Mouse (Mus musculus): ENCODE measurements around the gene Zdhhc25. TPM values are rescaled to one million over a fixed set of nuclear protein-coding genes. Genes with fewer than 3 reads are reported as not detected.

Zdhhc25 gene
- not detected for polyA plus RNA-seq (2015; fragmentation: Illumina TruSeq; extraction: RNeasy Lipid Tissue Mini Kit (QIAGEN cat#74804); ENCODE audit: insufficient read depth, low read depth, low replicate concordance)

DNA sequence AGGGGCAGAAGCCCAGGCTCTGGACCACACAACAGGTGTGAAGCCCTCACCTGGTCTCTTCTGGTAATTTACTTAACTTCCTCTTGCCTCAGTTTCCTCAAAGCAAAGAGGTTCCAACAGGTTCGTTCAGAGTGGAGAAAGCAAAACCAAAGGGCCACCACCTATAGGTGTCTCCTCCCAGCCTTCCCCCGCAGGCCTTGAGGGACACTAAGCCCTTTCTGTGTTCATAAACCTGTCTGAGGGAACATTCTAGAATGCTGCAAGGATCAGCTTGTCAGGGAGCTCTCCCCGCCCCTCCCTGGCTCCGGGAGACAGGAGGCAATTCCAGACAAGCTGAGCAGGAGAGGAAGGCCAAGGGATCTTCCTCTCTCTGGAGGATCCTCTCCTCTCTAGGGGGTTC lies at the start of gene Zdhhc25:
TSS of gene Zdhhc25 (plus strand) at position 301 of the 400 bp plus-strand sequence.

Other genes starting within 250 kb of the Zdhhc25 start
- 8.1 TPM for gene Brd1, start 133.9 kb downstream of the Zdhhc25 start, polyA plus RNA-seq (2015; fragmentation: Illumina TruSeq; extraction: RNeasy Lipid Tissue Mini Kit (QIAGEN cat#74804); ENCODE audit: insufficient read depth, low read depth, low replicate concordance)
- gene Zbed4, start 151.4 kb downstream of the Zdhhc25 start, polyA plus RNA-seq (2015; fragmentation: Illumina TruSeq; extraction: RNeasy Lipid Tissue Mini Kit (QIAGEN cat#74804); ENCODE audit: insufficient read depth, low read depth, low replicate concordance), result 2.3 TPM
- gene Alg12, start 219.0 kb downstream of the Zdhhc25 start, polyA plus RNA-seq (2015; fragmentation: Illumina TruSeq; extraction: RNeasy Lipid Tissue Mini Kit (QIAGEN cat#74804); ENCODE audit: insufficient read depth, low read depth, low replicate concordance), result 6.6 TPM
- 120 TPM for gene Creld2, start 219.3 kb downstream of the Zdhhc25 start, polyA plus RNA-seq (2015; fragmentation: Illumina TruSeq; extraction: RNeasy Lipid Tissue Mini Kit (QIAGEN cat#74804); ENCODE audit: insufficient read depth, low read depth, low replicate concordance)